Mouse (Mus musculus) intestine, embryonic 14.5 days (tissue): ENCODE measurements at regions not wholly inside any gene's neighbourhood (a gene's known extent, or its start where the extent isn't known, plus 50 kb on each side); places are given as distances from the start of the nearest gene placed in this dataset.
A peak's percentile ranks its signal among the peaks of the same experiment; 100 is the strongest.

Experiments
- ATAC-seq: fragments of 200-750 bp; cut with Nextera tagmentation; replicated peaks from 2 replicates; pipeline ENCODE4 v1.8.0; 2017; ENCODE audit warnings: low read depth, moderate number of reproducible peaks, moderate TSS enrichment, moderate library complexity; ENCODE audit not compliant: low FRiP score, low TSS enrichment
- DNase-seq: peaks from one replicate; pipeline ENCODE4 v3.0.0-alpha.2; 2018; ENCODE audit warnings: low spot score
- H3K27ac ChIP-seq: fragments of 300-500 bp; sonication (generic); 2 replicates; pipeline ENCODE4 v1.5.1; 2014; ENCODE audit warnings: low read depth, mild to moderate bottlenecking, control low read depth
- H3K27me3 ChIP-seq: fragments of 300-500 bp; sonication (generic); replicated peaks from 2 replicates; pipeline ENCODE4 v1.6.1; 2014; ENCODE audit warnings: low read length, control low read depth; ENCODE audit not compliant: control insufficient read depth, insufficient read depth
- H3K36me3 ChIP-seq: fragments of 300-500 bp; sonication (generic); 2 replicates; pipeline ENCODE4 v1.6.1; 2014; ENCODE audit warnings: low read length, control low read depth; ENCODE audit not compliant: control insufficient read depth, insufficient read depth
- H3K4me1 ChIP-seq: fragments of 300-500 bp; sonication (generic); replicated peaks from 2 replicates; pipeline ENCODE4 v1.6.1; 2014; ENCODE audit warnings: low read length, control low read depth, mixed read lengths; ENCODE audit not compliant: control insufficient read depth, insufficient read depth
- H3K4me2 ChIP-seq: fragments of 300-500 bp; sonication (generic); 2 replicates; pipeline ENCODE4 v1.6.1; 2014; ENCODE audit warnings: low read length
- H3K4me3 ChIP-seq: fragments of 300-500 bp; sonication (generic); 2 replicates; pipeline ENCODE4 v1.5.1; 2014; ENCODE audit warnings: low read depth, low read length, control low read depth, mixed read lengths
- H3K9ac ChIP-seq: fragments of 300-500 bp; sonication (generic); 2 replicates; pipeline ENCODE4 v1.6.1; 2014; ENCODE audit warnings: mild to moderate bottlenecking, low read length
- H3K9me3 ChIP-seq: fragments of 300-500 bp; sonication (generic); 2 replicates; pipeline ENCODE4 v1.6.1; 2016; ENCODE audit warnings: low read length, control low read depth; ENCODE audit not compliant: control insufficient read depth
- WGBS: fragments of 180-500 bp; shearing (Covaris S2); extraction: QIAGEN DNeasy Blood & Tissue Kit; methylation state at CpG from one replicate; pipeline ENCODE4 v1.1.7; 2014; 5-methylcytosine and 5-hydroxymethylcytosine counted together

GRCm38 (mm10) chr11:64671898-64672297, 235.4 kb upstream of the F930015N05Rik start:
- Histone ChIP-seq H3K27ac (no peak overlapping the region), H3K9me3 (0 out of 2 replicates have a peak, but pooled peaks cover 3% of the 10 kb centered on the region), H3K4me1 (no peaks in the 10 kb centered on the region), H3K27me3 (no peaks in the 10 kb centered on the region), H3K4me2 (no peak overlapping the region), H3K4me3 (no peak overlapping the region), H3K36me3 (no peaks in the 10 kb centered on the region), H3K9ac (no peak overlapping the region)
- peak; percentile 83 for ATAC-seq
- 22% methylated on average over 3 of the region's 3 CpGs for WGBS
- DNase-seq: no peak

DNA sequence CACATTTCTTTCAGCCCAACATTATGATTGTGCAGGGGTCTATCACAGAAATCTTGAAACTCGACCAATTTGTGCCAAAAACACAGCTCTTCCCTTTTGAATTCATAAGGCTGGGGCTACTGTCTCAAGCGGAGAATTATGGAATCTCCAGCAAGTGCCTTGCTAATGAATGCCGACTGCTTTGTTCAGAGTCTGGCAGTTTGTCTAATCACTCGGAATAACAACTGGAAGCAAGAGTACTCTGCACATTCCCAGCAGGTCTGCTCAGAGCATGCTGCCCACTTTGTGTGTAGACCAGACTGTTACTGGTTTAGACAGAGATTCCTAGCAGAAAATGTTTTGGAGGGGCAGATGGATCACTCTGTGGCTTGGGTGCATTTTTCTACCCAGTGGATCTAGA, 237.1 kb upstream of the F930015N05Rik start:
- Histone ChIP-seq H3K36me3 (no peaks in the 10 kb centered on the region), H3K4me1 (no peaks in the 10 kb centered on the region), H3K9ac (no peak overlapping the region), H3K4me2 (no peak overlapping the region), H3K27ac (no peak overlapping the region), H3K9me3 (0 out of 2 replicates have a peak, but pooled peaks cover 3% of the 10 kb centered on the region), H3K4me3 (no peak overlapping the region), H3K27me3 (no peaks in the 10 kb centered on the region)
- ATAC-seq: no peak
- DNase-seq: no peak
- WGBS: 72% methylated on average over 4 of the region's 4 CpGs

- H3K4me3 ChIP-seq: no peak overlapping the region
- ATAC-seq (no peak), DNase-seq (peak; percentile 10)
- 57% methylated on average over 1 of the region's 1 CpGs for WGBS
- no peaks in the 10 kb centered on the region for H3K9me3 ChIP-seq
- H3K4me2 ChIP-seq: no peak overlapping the region
- no peaks in the 10 kb centered on the region for H3K4me1 ChIP-seq
- H3K27ac ChIP-seq: no peak overlapping the region
- H3K27me3 ChIP-seq: no peaks in the 10 kb centered on the region
- H3K9ac ChIP-seq: no peak overlapping the region
- no peaks in the 10 kb centered on the region for H3K36me3 ChIP-seq
Measured at GRCm38 (mm10) chr11:64703776-64704175, 267.3 kb upstream of the F930015N05Rik start.

- no peak overlapping the region for H3K27ac ChIP-seq
- ATAC-seq: no peak
- 80% methylated on average over 2 of the region's 2 CpGs for WGBS
- H3K9me3 ChIP-seq: no peaks in the 10 kb centered on the region
- no peaks in the 10 kb centered on the region for H3K27me3 ChIP-seq
- no peaks in the 10 kb centered on the region for H3K4me1 ChIP-seq
- no peak for DNase-seq
- H3K4me2 ChIP-seq: no peak overlapping the region
- H3K36me3 ChIP-seq: no peaks in the 10 kb centered on the region
- H3K9ac ChIP-seq: no peak overlapping the region
- no peak overlapping the region for H3K4me3 ChIP-seq
Measured at GRCm38 (mm10) chr11:64711801-64712200, 267.0 kb upstream of the Elac2 start.

DNA sequence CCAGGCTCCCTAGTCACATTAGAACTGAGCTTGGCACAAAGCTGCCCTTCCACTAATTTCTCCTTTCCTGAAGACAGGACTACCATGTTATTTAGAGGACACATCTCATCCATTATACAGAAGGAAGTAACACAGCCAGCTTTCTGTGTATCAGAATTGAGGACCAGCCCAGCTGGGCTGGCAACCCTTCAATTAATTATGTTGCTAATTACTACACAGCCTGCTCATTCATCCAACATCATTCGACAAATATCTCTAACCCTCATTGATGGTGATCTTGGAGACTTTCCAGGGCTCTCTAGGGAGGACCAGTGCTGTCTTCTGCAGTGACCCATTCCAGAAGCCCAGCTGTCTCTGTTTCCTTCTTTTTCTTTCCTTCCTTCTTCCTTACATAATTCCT, 263.7 kb upstream of the Elac2 start:
- Histone ChIP-seq H3K9me3 (no peaks in the 10 kb centered on the region), H3K36me3 (no peaks in the 10 kb centered on the region), H3K4me2 (no peak overlapping the region), H3K4me3 (no peak overlapping the region), H3K4me1 (no peaks in the 10 kb centered on the region), H3K27me3 (no peaks in the 10 kb centered on the region), H3K9ac (no peak overlapping the region), H3K27ac (no peak overlapping the region)
- 77% methylated on average over 1 of the region's 1 CpGs for WGBS
- ATAC-seq: no peak
- DNase-seq: no peak

DNA sequence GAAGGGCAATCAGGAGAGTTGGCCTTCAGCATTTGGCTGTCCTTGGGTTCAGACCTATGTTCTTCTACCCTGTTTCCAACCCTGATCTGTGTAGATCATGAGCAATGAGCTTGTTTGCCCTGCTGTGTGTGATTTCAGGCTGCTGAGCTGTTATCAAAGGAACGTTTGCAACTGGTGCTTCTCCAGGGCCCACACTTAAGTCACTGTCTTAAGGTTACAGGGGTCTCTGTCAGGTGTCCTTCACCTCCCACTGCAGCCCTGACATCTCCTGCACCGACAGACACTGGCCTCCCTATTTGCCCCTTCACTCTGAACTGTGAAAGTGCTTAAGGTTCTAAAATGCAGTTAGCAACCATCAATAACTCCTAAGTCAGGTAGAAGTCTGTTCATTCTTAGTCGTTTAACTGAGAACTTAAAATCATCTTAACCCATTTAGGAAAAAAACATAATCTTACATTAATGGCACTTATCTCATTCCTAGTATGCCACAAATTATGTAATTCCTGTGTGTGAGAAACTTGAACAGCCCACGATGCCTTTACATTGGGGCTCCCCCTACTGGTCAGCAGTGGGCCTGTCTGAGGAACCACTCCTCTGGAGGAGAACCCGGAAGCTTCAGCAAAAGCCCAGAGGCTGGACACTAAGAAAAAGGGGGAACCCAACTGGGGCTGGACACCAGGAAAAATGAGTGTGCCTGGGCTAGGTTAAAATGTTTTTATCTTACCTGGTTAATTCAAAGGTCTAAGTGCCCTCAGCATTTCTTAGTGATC, 260.3 kb upstream of the Elac2 start:
- Histone ChIP-seq H3K36me3 (no peaks in the 10 kb centered on the region), H3K4me1 (no peaks in the 10 kb centered on the region), H3K9me3 (no peaks in the 10 kb centered on the region), H3K27ac (no peak overlapping the region), H3K27me3 (no peaks in the 10 kb centered on the region), H3K4me2 (no peak overlapping the region), H3K9ac (no peak overlapping the region), H3K4me3 (no peak overlapping the region)
- WGBS: 16% methylated on average over 5 of the region's 5 CpGs
- 0 out of 2 replicates have a peak, but pooled peaks have one; percentile 58 for ATAC-seq
- DNase-seq: peak; percentile 88

GRCm38 (mm10) chr11:64726249-64726648, 252.6 kb upstream of the Elac2 start:
- H3K9me3 ChIP-seq: no peaks in the 10 kb centered on the region
- ATAC-seq (no peak; the same call in 1 of the 2 replicates), DNase-seq (no peak)
- H3K4me3 ChIP-seq: no peak overlapping the region
- no peaks in the 10 kb centered on the region for H3K4me1 ChIP-seq
- 75% methylated on average over 5 of the region's 5 CpGs for WGBS
- no peak overlapping the region for H3K9ac ChIP-seq
- H3K36me3 ChIP-seq: no peaks in the 10 kb centered on the region
- H3K27me3 ChIP-seq: no peaks in the 10 kb centered on the region
- no peak overlapping the region for H3K4me2 ChIP-seq
- no peak overlapping the region for H3K27ac ChIP-seq

- no peak for ATAC-seq
- no peak overlapping the region for H3K4me2 ChIP-seq
- no peaks in the 10 kb centered on the region for H3K27me3 ChIP-seq
Measured at GRCm38 (mm10) chr11:64727841-64728421, 250.9 kb upstream of the Elac2 start.

GRCm38 (mm10) chr11:64738948-64739347, 239.9 kb upstream of the Elac2 start:
- H3K9ac ChIP-seq: no peak overlapping the region
- 53% methylated on average over 7 of the region's 7 CpGs for WGBS

More at GRCm38 (mm10) chr11:64727841-64728421, 250.9 kb upstream of the Elac2 start:
- H3K36me3 ChIP-seq: no peaks in the 10 kb centered on the region
- H3K4me1 ChIP-seq: no peaks in the 10 kb centered on the region
- H3K9ac ChIP-seq: no peak overlapping the region
- no peak overlapping the region for H3K4me3 ChIP-seq
- H3K9me3 ChIP-seq: no peaks in the 10 kb centered on the region
- no peak overlapping the region for H3K27ac ChIP-seq
- WGBS: 42% methylated on average over 5 of the region's 5 CpGs
- DNase-seq: peak; percentile 52

More at GRCm38 (mm10) chr11:64738948-64739347, 239.9 kb upstream of the Elac2 start:
- Histone ChIP-seq H3K9me3 (no peaks in the 10 kb centered on the region), H3K4me1 (no peaks in the 10 kb centered on the region), H3K27me3 (no peaks in the 10 kb centered on the region), H3K27ac (no peak overlapping the region), H3K4me2 (no peak overlapping the region), H3K4me3 (no peak overlapping the region), H3K36me3 (no peaks in the 10 kb centered on the region)
- DNase-seq (peak; percentile 36), ATAC-seq (no peak)
